8 mouse cellular contexts compared by ENCODE assay signal in genomic region chrX:4136135-4136534, GRCm38 (mm10).
A peak's percentile ranks its signal among the peaks of the same experiment; 100 is the strongest.
DNase-seq lines count a peak whose midpoint lies in the region; ATAC-seq and TF ChIP-seq lines count a peak whose summit lies in the region.
"Not testable (repeated sequence)": the region's sequence is repeated elsewhere in the genome, so short reads cannot be mapped to it uniquely, and the experiment has no call there.

No protein-coding gene starts in this region.

- not testable (repeated sequence) for H3K9ac ChIP-seq in intestine, postnatal 0 days (ENCODE audit: low read depth, low read length)

- TF ChIP-seq CTCF in intestine, postnatal 0 days (IDR thresholded peaks at IDR 0.05; ENCODE audit: low read depth), result not testable (repeated sequence)

- not testable (repeated sequence) for H3K9me3 ChIP-seq in intestine, postnatal 0 days (ENCODE audit: control insufficient read depth)

- not testable (repeated sequence) for H3K4me3 ChIP-seq in intestine, postnatal 0 days (ENCODE audit: low read depth, low read length)

- peak; percentile 99 for ATAC-seq in intestine, postnatal 0 days

- H3K4me2 ChIP-seq in intestine, postnatal 0 days (replicated peaks; ENCODE audit: low read depth), result not testable (repeated sequence)

- H3K4me1 ChIP-seq in intestine, postnatal 0 days (replicated peaks; ENCODE audit: control insufficient read depth, insufficient read depth, low read length), result not testable (repeated sequence)

- intact Hi-C loops in left cerebral cortex, postnatal 25 days (cut with DNase I), result not testable (repeated sequence)

- not testable (repeated sequence) for H3K27ac ChIP-seq in intestine, postnatal 0 days (ENCODE audit: low read depth, low read length)

- peak; percentile 21 for DNase-seq in T-cell, adult 2 months (ENCODE audit: low spot score)
- DNase-seq in cerebellum, adult 8-10 months, result peak; percentile 13
- peak; percentile 22 to 25 for DNase-seq in gastrocnemius, postnatal 4 days (ENCODE audit: low spot score in 2 of 2)
- peak; percentile 0 to 2 for DNase-seq in left cerebral cortex, postnatal 25 days (ENCODE audit: low spot score in 2 of 2)
- peak; percentile 30 for DNase-seq in lung, postnatal 14 days
- peak; percentile 11 for DNase-seq in right cerebral cortex, postnatal 14 days
- DNase-seq in thymus, postnatal 4 days, result peak; percentile 71

- 89% methylated on average over 6 of the region's 8 CpGs for WGBS in intestine, postnatal 0 days

- H3K27me3 ChIP-seq in intestine, postnatal 0 days (replicated peaks; ENCODE audit: control insufficient read depth, insufficient read depth, low read length), result not testable (repeated sequence)

- not testable (repeated sequence) for H3K36me3 ChIP-seq in intestine, postnatal 0 days (ENCODE audit: control insufficient read depth, insufficient read depth)

Comparison
In these comparisons a context has a peak if more than half of its experiments do, and no peak if none do; other contexts are left out.
1. DNase-seq: peak in every context shown above with its lines; median percentile 71 in thymus, postnatal 4 days; 30 in lung, postnatal 14 days; 24 in gastrocnemius, postnatal 4 days; 21 in T-cell, adult 2 months; 13 in cerebellum, adult 8-10 months; 11 in right cerebral cortex, postnatal 14 days; 1 in left cerebral cortex, postnatal 25 days.